Mouse (Mus musculus) midbrain, embryonic 16.5 days (tissue): ENCODE data around the gene Faf2. TPM values are rescaled to one million over a fixed set of nuclear protein-coding genes. Genes with fewer than 3 reads are reported as not detected.

ENCODE experiments used
- ATAC-seq: fragments of 200-750 bp; cut with Nextera tagmentation; 2 replicates; pipeline ENCODE4 v1.8.0; 2017; ENCODE audit warnings: moderate TSS enrichment
- H3K27ac ChIP-seq: fragments of 300-500 bp; sonication (generic); 2 replicates; pipeline ENCODE4 v1.5.1; 2014; ENCODE audit warnings: mild to moderate bottlenecking, low read length, mixed read lengths
- H3K27me3 ChIP-seq: fragments of 300-500 bp; sonication (generic); 2 replicates; pipeline ENCODE4 v1.6.1; 2014; ENCODE audit warnings: low read depth, low read length, mixed read lengths; ENCODE audit not compliant: control insufficient read depth, insufficient read depth
- H3K36me3 ChIP-seq: fragments of 300-500 bp; sonication (generic); 2 replicates; pipeline ENCODE4 v1.6.1; 2014; ENCODE audit warnings: mild to moderate bottlenecking, low read length, moderate library complexity, mixed read lengths; ENCODE audit not compliant: control insufficient read depth, insufficient read depth
- H3K4me1 ChIP-seq: fragments of 300-500 bp; sonication (generic); 2 replicates; pipeline ENCODE4 v1.6.1; 2014; ENCODE audit warnings: mild to moderate bottlenecking, low read length, mixed read lengths; ENCODE audit not compliant: control insufficient read depth, insufficient read depth
- H3K4me2 ChIP-seq: fragments of 300-500 bp; sonication (generic); 2 replicates; pipeline ENCODE4 v1.6.1; 2014; ENCODE audit warnings: mild to moderate bottlenecking, low read length, mixed read lengths
- H3K4me3 ChIP-seq: fragments of 300-500 bp; sonication (generic); 2 replicates; pipeline ENCODE4 v1.5.1; 2014; ENCODE audit warnings: low read depth, mild to moderate bottlenecking, low read length, moderate library complexity, mixed read lengths
- H3K9ac ChIP-seq: fragments of 300-500 bp; sonication (generic); 2 replicates; pipeline ENCODE4 v1.6.1; 2014; ENCODE audit warnings: low read depth, low read length, mixed read lengths
- H3K9me3 ChIP-seq: fragments of 300-500 bp; sonication (generic); replicated peaks from 2 replicates; pipeline ENCODE4 v1.6.1; 2014; ENCODE audit warnings: mild to moderate bottlenecking, low read length, mixed read lengths; ENCODE audit not compliant: control insufficient read depth, poor library complexity, severe bottlenecking
- WGBS: fragments of 180-500 bp; shearing (Covaris S2); extraction: QIAGEN DNeasy Blood & Tissue Kit; methylation state at CpG from one replicate; pipeline ENCODE4 v1.1.7; 2014; 5-methylcytosine and 5-hydroxymethylcytosine counted together
- polyA plus RNA-seq: library from polyadenylated mRNA; unstranded; fragments of >200 nt; fragmentation: Nextera tagmentation; extraction: Ambion mirVana; gene quantifications from 2 replicates; pipeline ENCODE4 v1.2.1, GENCODE M21; 2015

The Faf2 gene
- polyA plus RNA-seq, 1 experiment from 2014 or later, result 57.5 TPM

GRCm38 (mm10) chr13:54602639-54603111, 18.9 kb upstream of the Faf2 start:
- Histone ChIP-seq H3K9ac (no peak overlapping the region), H3K27ac (no peak overlapping the region), H3K4me2 (no peak overlapping the region), H3K4me3 (no peak overlapping the region), H3K4me1 (no peaks in the 10 kb centered on the region), H3K9me3 (no peaks in the 10 kb centered on the region), H3K27me3 (no peaks in the 10 kb centered on the region; the same call in 1 of the 2 replicates), H3K36me3 (peaks cover 16% of the 10 kb centered on the region)
- 58% methylated on average over 3 of the region's 3 CpGs for WGBS
- ATAC-seq, result no peak

GRCm38 (mm10) chr13:54603501-54603900, 18.1 kb upstream of the Faf2 start:
- peaks cover under 1% of the 10 kb centered on the region for H3K4me1 ChIP-seq
- H3K4me3 ChIP-seq, result no peak overlapping the region
- H3K27me3 ChIP-seq, result no peaks in the 10 kb centered on the region; the same call in 1 of the 2 replicates
- H3K36me3 ChIP-seq, result peaks cover 16% of the 10 kb centered on the region
- no peak for ATAC-seq
- no peaks in the 10 kb centered on the region for H3K9me3 ChIP-seq
- no peak overlapping the region for H3K9ac ChIP-seq
- no peak overlapping the region for H3K27ac ChIP-seq
- H3K4me2 ChIP-seq, result no peak overlapping the region

- Histone ChIP-seq H3K27me3 (no peaks in the 10 kb centered on the region; the same call in 1 of the 2 replicates), H3K4me3 (no peak overlapping the region), H3K4me1 (peaks cover 8% of the 10 kb centered on the region), H3K27ac (no peak overlapping the region), H3K36me3 (peaks cover 13% of the 10 kb centered on the region), H3K4me2 (no peak overlapping the region), H3K9ac (no peak overlapping the region), H3K9me3 (no peaks in the 10 kb centered on the region)
- 23% methylated on average over 4 of the region's 4 CpGs for WGBS
- no peak for ATAC-seq
Measured at GRCm38 (mm10) chr13:54604221-54604620, 17.4 kb upstream of the Faf2 start.

- no peaks in the 10 kb centered on the region; the same call in 1 of the 2 replicates for H3K27me3 ChIP-seq
- no peak for ATAC-seq
- H3K9me3 ChIP-seq, result no peaks in the 10 kb centered on the region
- no peak overlapping the region for H3K9ac ChIP-seq
- WGBS, result 82% methylated on average over 5 of the region's 5 CpGs
- no peak overlapping the region for H3K27ac ChIP-seq
- 0 out of 2 replicates have a peak, but pooled peaks cover 9% of the 10 kb centered on the region for H3K36me3 ChIP-seq
- H3K4me1 ChIP-seq, result peaks cover 20% of the 10 kb centered on the region
- no peak overlapping the region for H3K4me3 ChIP-seq
- no peak overlapping the region for H3K4me2 ChIP-seq
Measured at GRCm38 (mm10) chr13:54605426-54605825, 16.2 kb upstream of the Faf2 start.

- no peak overlapping the region for H3K4me2 ChIP-seq
- H3K27me3 ChIP-seq, result no peaks in the 10 kb centered on the region; the same call in 1 of the 2 replicates
- H3K9me3 ChIP-seq, result no peaks in the 10 kb centered on the region
- ATAC-seq, result no peak
- H3K27ac ChIP-seq, result no peak overlapping the region
- 73% methylated on average over 5 of the region's 5 CpGs for WGBS
- 0 out of 2 replicates have a peak, but pooled peaks cover 9% of the 10 kb centered on the region for H3K36me3 ChIP-seq
- no peak overlapping the region for H3K4me3 ChIP-seq
- H3K9ac ChIP-seq, result no peak overlapping the region
- H3K4me1 ChIP-seq, result peaks cover 25% of the 10 kb centered on the region
Measured at GRCm38 (mm10) chr13:54607204-54607603, 14.4 kb upstream of the Faf2 start.

GRCm38 (mm10) chr13:54608002-54608401, 13.6 kb upstream of the Faf2 start:
- Histone ChIP-seq H3K9ac (no peak overlapping the region), H3K4me3 (no peak overlapping the region), H3K4me2 (peak overlapping the region; percentile 77), H3K27me3 (no peaks in the 10 kb centered on the region; the same call in 1 of the 2 replicates), H3K4me1 (peaks cover 25% of the 10 kb centered on the region), H3K36me3 (0 out of 2 replicates have a peak, but pooled peaks cover 9% of the 10 kb centered on the region), H3K27ac (no peak overlapping the region), H3K9me3 (no peaks in the 10 kb centered on the region)
- 67% methylated on average over 3 of the region's 3 CpGs for WGBS
- no peak for ATAC-seq

- Histone ChIP-seq H3K9me3 (no peaks in the 10 kb centered on the region), H3K27ac (0 out of 2 replicates have a peak overlapping the region, but pooled peaks have one; percentile 9), H3K4me2 (peak overlapping the region; percentile 77), H3K36me3 (0 out of 2 replicates have a peak, but pooled peaks cover 9% of the 10 kb centered on the region), H3K4me3 (peak overlapping the region; percentile 21), H3K27me3 (no peaks in the 10 kb centered on the region; the same call in 1 of the 2 replicates), H3K9ac (peak overlapping the region; percentile 42), H3K4me1 (peaks cover 25% of the 10 kb centered on the region)
- 8% methylated on average over 8 of the region's 8 CpGs for WGBS
- ATAC-seq, result no peak
Measured at GRCm38 (mm10) chr13:54608666-54609065, 12.9 kb upstream of the Faf2 start.

GRCm38 (mm10) chr13:54609301-54609700, 12.3 kb upstream of the Faf2 start:
- ATAC-seq, result no peak
- no peaks in the 10 kb centered on the region for H3K9me3 ChIP-seq
- H3K27ac ChIP-seq, result no peak overlapping the region
- H3K4me2 ChIP-seq, result peak overlapping the region; percentile 77
- WGBS, result 7% methylated on average over 1 of the region's 1 CpGs
- H3K4me3 ChIP-seq, result peak overlapping the region; percentile 21
- H3K4me1 ChIP-seq, result peaks cover 25% of the 10 kb centered on the region
- H3K36me3 ChIP-seq, result 0 out of 2 replicates have a peak, but pooled peaks cover 8% of the 10 kb centered on the region
- peak overlapping the region; percentile 42; the same call in 1 of the 2 replicates for H3K9ac ChIP-seq
- no peaks in the 10 kb centered on the region; the same call in 1 of the 2 replicates for H3K27me3 ChIP-seq

GRCm38 (mm10) chr13:54610613-54610971, 11.0 kb upstream of the Faf2 start:
- Histone ChIP-seq H3K9me3 (no peaks in the 10 kb centered on the region), H3K4me1 (peaks cover 25% of the 10 kb centered on the region), H3K4me2 (peak overlapping the region; percentile 77), H3K9ac (peak overlapping the region; percentile 91), H3K36me3 (0 out of 2 replicates have a peak, but pooled peaks cover 2% of the 10 kb centered on the region), H3K4me3 (peak overlapping the region; percentile 81), H3K27me3 (no peaks in the 10 kb centered on the region; the same call in 1 of the 2 replicates), H3K27ac (peak overlapping the region; percentile 78)
- ATAC-seq, result no peak
- 6% methylated on average over 13 of the region's 13 CpGs for WGBS
